Mouse (Mus musculus): ENCODE measurements around the gene Nprl2. TPM values are rescaled to one million over a fixed set of nuclear protein-coding genes. Genes with fewer than 3 reads are reported as not detected.

Nprl2 gene
- total and polyA plus RNA-seq, 2 experiments from 2014 or later: 59.9 to 65.9 TPM

DNA sequence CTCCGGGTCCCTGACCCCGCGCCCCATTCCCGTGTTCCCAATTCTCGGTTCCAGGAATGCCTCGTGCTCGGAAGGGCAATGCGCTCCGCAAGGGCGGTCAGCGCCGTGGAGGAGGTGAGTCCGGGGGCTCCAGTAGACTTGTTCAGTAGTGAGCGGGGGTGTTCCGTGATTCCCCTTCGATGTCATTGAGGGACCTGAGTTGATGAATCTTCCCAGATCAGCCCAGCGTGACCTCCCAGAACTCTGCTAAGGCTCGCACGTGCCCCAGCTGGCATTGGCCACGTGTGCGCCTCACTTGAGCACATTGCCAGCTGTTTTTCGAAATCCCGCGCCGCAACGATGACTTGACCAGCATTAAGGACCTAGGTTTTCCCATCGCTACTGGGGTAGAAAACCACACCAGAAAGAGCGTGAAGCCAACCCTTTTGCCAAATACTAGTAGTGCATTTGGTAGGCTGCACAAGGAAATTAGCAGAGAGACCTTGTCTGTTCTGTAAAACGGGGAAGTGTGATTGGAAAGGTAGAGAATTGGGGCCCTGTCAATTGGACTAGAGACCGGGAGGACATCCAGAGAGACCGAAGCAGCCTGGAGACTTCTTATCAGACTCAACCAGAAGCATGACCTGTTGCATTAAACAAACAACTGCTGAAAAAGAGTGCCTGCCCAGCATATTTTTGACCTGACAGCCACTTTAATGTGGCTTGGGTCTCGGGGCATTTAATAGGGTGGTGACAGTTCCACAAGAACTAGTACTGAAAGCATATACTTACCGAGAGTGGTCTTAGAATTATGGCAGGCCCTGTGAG lies 46.0 kb downstream of the Nprl2 start:
- H3K27me3 ChIP-seq (ENCODE audit: insufficient read depth, low read length): no peaks in the 10 kb centered on the region
- 7% methylated on average over 33 of the region's 33 CpGs for WGBS
- no peak for DNase-seq
- H3K9ac ChIP-seq: peak overlapping the region; percentile 52
- TF ChIP-seq CTCF (IDR thresholded peaks at IDR 0.05; ENCODE audit: low read depth): no peak
- H3K9me3 ChIP-seq (ENCODE audit: low read length): no peaks in the 10 kb centered on the region
- peak overlapping the region; percentile 70 for H3K4me3 ChIP-seq (ENCODE audit: low read depth, low read length)
- peaks cover 6% of the 10 kb centered on the region; the same call in 1 of the 2 replicates for H3K4me1 ChIP-seq (ENCODE audit: insufficient read depth)
- H3K36me3 ChIP-seq (ENCODE audit: insufficient read depth): peaks cover 30% of the 10 kb centered on the region
- peak; percentile 19 for ATAC-seq
- no peak overlapping the region for H3K27ac ChIP-seq (ENCODE audit: low read depth, low read length)
- H3K4me2 ChIP-seq (ENCODE audit: low read depth): peak overlapping the region; percentile 74

DNA sequence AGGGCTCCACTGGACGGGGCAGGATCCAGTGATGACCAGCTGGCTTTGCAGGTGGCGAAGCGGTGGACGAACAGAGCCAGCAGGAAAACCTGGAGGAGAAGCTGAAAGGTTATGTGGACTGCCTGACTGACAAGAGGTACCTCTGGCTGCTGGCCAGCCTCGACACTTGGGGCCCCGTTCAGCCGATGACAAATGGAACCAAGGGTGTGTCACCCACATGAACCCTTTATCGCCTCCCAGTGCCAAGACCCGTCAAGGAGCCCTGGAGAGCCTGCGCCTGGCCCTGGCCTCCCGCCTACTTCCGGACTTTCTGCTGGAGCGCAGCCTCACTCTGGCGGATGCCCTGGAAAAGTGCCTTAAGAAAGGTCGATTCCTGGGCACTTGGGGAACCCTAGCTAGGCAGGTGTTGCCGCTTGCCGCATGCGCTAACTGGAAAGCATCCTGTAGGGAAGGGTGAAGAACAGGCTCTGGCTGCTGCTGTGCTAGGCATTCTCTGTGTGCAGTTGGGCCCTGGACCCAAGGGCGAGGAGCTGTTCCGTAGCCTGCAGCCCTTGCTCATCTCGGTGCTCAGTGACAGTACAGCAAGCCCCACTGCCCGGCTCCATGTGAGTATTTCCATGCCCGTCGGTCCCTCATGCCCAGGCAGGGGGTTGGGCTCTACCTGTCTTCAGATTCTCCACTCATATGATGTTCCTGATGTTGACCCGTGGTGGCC lies 48.2 kb downstream of the Nprl2 start:
- ATAC-seq (no peak), DNase-seq (no peak)
- Histone ChIP-seq H3K36me3 (ENCODE audit: insufficient read depth) (peaks cover 42% of the 10 kb centered on the region), H3K4me2 (ENCODE audit: low read depth) (no peak overlapping the region), H3K9me3 (ENCODE audit: low read length) (no peaks in the 10 kb centered on the region), H3K27ac (ENCODE audit: low read depth, low read length) (no peak overlapping the region), H3K4me3 (ENCODE audit: low read depth, low read length) (no peak overlapping the region), H3K4me1 (ENCODE audit: insufficient read depth) (peaks cover 6% of the 10 kb centered on the region; the same call in 1 of the 2 replicates), H3K9ac (no peak overlapping the region), H3K27me3 (ENCODE audit: insufficient read depth, low read length) (no peaks in the 10 kb centered on the region)
- WGBS: 88% methylated on average over 25 of the region's 25 CpGs
- no peak for TF ChIP-seq CTCF (IDR thresholded peaks at IDR 0.05; ENCODE audit: low read depth)

DNA sequence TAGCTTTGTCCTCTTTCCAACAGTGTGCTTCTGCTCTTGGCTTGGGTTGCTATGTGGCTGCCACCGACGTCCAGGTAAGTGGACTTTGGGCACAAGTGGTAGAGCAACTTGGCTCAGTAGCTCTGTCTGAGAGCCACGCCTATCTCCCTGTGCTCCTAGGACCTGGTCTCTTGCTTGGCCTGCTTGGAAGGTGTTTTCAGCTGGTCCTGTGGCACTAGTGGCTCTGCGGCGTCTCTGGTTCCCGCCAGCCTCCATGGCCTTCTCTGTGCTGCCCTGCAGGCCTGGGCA lies 48.7 kb downstream of the Nprl2 start:
- H3K4me2 ChIP-seq (ENCODE audit: low read depth): no peak overlapping the region
- H3K36me3 ChIP-seq (ENCODE audit: insufficient read depth): peaks cover 42% of the 10 kb centered on the region
- H3K4me1 ChIP-seq (ENCODE audit: insufficient read depth): peaks cover 6% of the 10 kb centered on the region; the same call in 1 of the 2 replicates
- DNase-seq (no peak), ATAC-seq (no peak)
- H3K27me3 ChIP-seq (ENCODE audit: insufficient read depth, low read length): no peaks in the 10 kb centered on the region
- TF ChIP-seq CTCF (IDR thresholded peaks at IDR 0.05; ENCODE audit: low read depth): no peak
- no peak overlapping the region for H3K27ac ChIP-seq (ENCODE audit: low read depth, low read length)
- no peak overlapping the region for H3K4me3 ChIP-seq (ENCODE audit: low read depth, low read length)
- H3K9ac ChIP-seq: no peak overlapping the region
- no peaks in the 10 kb centered on the region for H3K9me3 ChIP-seq (ENCODE audit: low read length)
- WGBS: 98% methylated on average over 6 of the region's 6 CpGs

DNA sequence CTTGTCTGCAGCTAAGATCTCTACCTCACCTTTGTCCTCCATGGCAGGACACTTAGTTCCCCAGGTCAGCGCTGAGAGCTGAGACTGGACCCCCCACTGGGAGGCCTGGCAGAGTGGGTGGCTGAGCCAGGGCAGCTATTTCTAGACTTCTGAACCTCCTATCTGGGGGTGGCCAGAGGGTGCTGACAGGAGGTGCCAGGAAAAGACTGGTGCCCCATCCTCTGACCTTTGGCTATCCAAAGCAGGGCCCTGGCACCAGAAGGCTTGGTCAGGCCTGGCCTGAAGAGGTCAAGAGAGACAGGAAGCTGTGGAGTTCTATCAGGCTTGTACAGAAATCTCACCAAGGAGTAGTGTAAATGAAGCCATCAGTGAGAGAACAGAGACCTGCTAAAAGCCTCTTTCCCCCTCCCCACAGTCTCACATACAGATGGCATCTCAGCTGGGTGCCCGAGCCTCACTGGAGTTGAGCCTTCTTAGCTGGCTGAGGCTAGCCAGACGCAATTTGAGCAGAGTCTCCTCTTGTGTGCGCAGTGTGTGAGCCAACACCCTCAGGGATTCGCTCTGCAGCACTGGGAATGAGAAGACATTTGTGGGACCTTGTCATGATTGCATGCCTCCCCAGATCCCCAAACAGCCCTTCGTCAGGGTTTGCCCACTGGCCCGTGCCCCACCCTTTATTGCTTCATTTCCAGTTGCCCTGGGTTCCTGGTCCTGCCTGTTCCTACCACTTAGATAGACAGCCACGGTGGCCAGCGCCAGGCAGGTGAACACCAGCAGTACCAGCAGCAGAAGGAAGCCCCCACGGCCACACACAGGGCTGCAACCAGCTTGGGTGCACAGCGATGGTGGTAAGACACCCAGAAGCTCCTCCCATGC lies 51.3 kb downstream of the Nprl2 start:
- Histone ChIP-seq H3K4me3 (ENCODE audit: low read depth, low read length) (no peak overlapping the region), H3K27me3 (ENCODE audit: insufficient read depth, low read length) (no peaks in the 10 kb centered on the region), H3K4me2 (ENCODE audit: low read depth) (no peak overlapping the region), H3K9ac (no peak overlapping the region), H3K9me3 (ENCODE audit: low read length) (no peaks in the 10 kb centered on the region), H3K4me1 (ENCODE audit: insufficient read depth) (peaks cover 2% of the 10 kb centered on the region; the same call in 1 of the 2 replicates), H3K27ac (ENCODE audit: low read depth, low read length) (no peak overlapping the region), H3K36me3 (ENCODE audit: insufficient read depth) (peaks cover 42% of the 10 kb centered on the region)
- WGBS: 78% methylated on average over 11 of the region's 11 CpGs
- peak; percentile 31 for DNase-seq
- TF ChIP-seq CTCF (IDR thresholded peaks at IDR 0.05; ENCODE audit: low read depth): no peak
- ATAC-seq: peak; percentile 64

GRCm38 (mm10) chr9:107594281-107595062 lies 52.4 kb downstream of the Nprl2 start:
- no peak for TF ChIP-seq CTCF (IDR thresholded peaks at IDR 0.05; ENCODE audit: low read depth)
- H3K9me3 ChIP-seq (ENCODE audit: low read length): no peaks in the 10 kb centered on the region
- no peaks in the 10 kb centered on the region for H3K4me1 ChIP-seq (ENCODE audit: insufficient read depth)
- WGBS: 74% methylated on average over 8 of the region's 8 CpGs
- peaks cover 42% of the 10 kb centered on the region for H3K36me3 ChIP-seq (ENCODE audit: insufficient read depth)
- ATAC-seq (no peak), DNase-seq (no peak)
- no peak overlapping the region for H3K27ac ChIP-seq (ENCODE audit: low read depth, low read length)
- no peak overlapping the region for H3K4me2 ChIP-seq (ENCODE audit: low read depth)
- no peak overlapping the region for H3K9ac ChIP-seq
- no peak overlapping the region for H3K4me3 ChIP-seq (ENCODE audit: low read depth, low read length)
- no peaks in the 10 kb centered on the region for H3K27me3 ChIP-seq (ENCODE audit: insufficient read depth, low read length)

Other genes starting within 250 kb of the Nprl2 start
- 2.7 and 4.0 TPM in 2 replicates for gene Cish, start 246.2 kb upstream of the Nprl2 start, total RNA-seq (2014; rRNA removed)
- gene Cish, start 246.2 kb upstream of the Nprl2 start, polyA plus RNA-seq (2015; fragmentation: Nextera tagmentation; extraction: Ambion mirVana): 11.2 and 12.2 TPM in 2 replicates
- gene Hemk1, start 203.9 kb upstream of the Nprl2 start, total RNA-seq (2014; rRNA removed): 14.1 and 14.2 TPM in 2 replicates
- 12.9 and 13.4 TPM in 2 replicates for gene Hemk1, start 203.9 kb upstream of the Nprl2 start, polyA plus RNA-seq (2015; fragmentation: Nextera tagmentation; extraction: Ambion mirVana)
- gene 6430571L13Rik, start 201.6 kb upstream of the Nprl2 start, total RNA-seq (2014; rRNA removed): 5.2 and 7.2 TPM in 2 replicates
- 3.7 and 6.0 TPM in 2 replicates for gene 6430571L13Rik, start 201.6 kb upstream of the Nprl2 start, polyA plus RNA-seq (2015; fragmentation: Nextera tagmentation; extraction: Ambion mirVana)
- 29.7 and 49.5 TPM in 2 replicates for gene Cacna2d2, start 142.6 kb upstream of the Nprl2 start, total RNA-seq (2014; rRNA removed)
- gene Cacna2d2, start 142.6 kb upstream of the Nprl2 start, polyA plus RNA-seq (2015; fragmentation: Nextera tagmentation; extraction: Ambion mirVana): 3.0 and 5.0 TPM in 2 replicates
- gene Tmem115, start 8.3 kb upstream of the Nprl2 start, total RNA-seq (2014; rRNA removed): 44.3 and 51.4 TPM in 2 replicates
- 49.7 and 50.4 TPM in 2 replicates for gene Tmem115, start 8.3 kb upstream of the Nprl2 start, polyA plus RNA-seq (2015; fragmentation: Nextera tagmentation; extraction: Ambion mirVana)
- gene Cyb561d2, start within 50 bp of the Nprl2 start, total RNA-seq (2014; rRNA removed): 36.0 and 42.7 TPM in 2 replicates
- gene Cyb561d2, start within 50 bp of the Nprl2 start, polyA plus RNA-seq (2015; fragmentation: Nextera tagmentation; extraction: Ambion mirVana): 47.0 and 48.3 TPM in 2 replicates
- 6.4 and 11.6 TPM in 2 replicates for gene Zmynd10, start 5.1 kb downstream of the Nprl2 start, total RNA-seq (2014; rRNA removed)
- gene Zmynd10, start 5.1 kb downstream of the Nprl2 start, polyA plus RNA-seq (2015; fragmentation: Nextera tagmentation; extraction: Ambion mirVana): 5.9 and 7.0 TPM in 2 replicates
- gene Rassf1, start 9.3 kb downstream of the Nprl2 start, total RNA-seq (2014; rRNA removed): 21.7 and 25.2 TPM in 2 replicates
- gene Rassf1, start 9.3 kb downstream of the Nprl2 start, polyA plus RNA-seq (2015; fragmentation: Nextera tagmentation; extraction: Ambion mirVana): 26.6 and 33.3 TPM in 2 replicates
- 109 and 118 TPM in 2 replicates for gene Tusc2, start 21.0 kb downstream of the Nprl2 start, total RNA-seq (2014; rRNA removed)
- 128 and 129 TPM in 2 replicates for gene Tusc2, start 21.0 kb downstream of the Nprl2 start, polyA plus RNA-seq (2015; fragmentation: Nextera tagmentation; extraction: Ambion mirVana)
- gene Hyal2, start 25.7 kb downstream of the Nprl2 start, total RNA-seq (2014; rRNA removed): 48.5 and 51.5 TPM in 2 replicates
- gene Hyal2, start 25.7 kb downstream of the Nprl2 start, polyA plus RNA-seq (2015; fragmentation: Nextera tagmentation; extraction: Ambion mirVana): 42.2 and 43.1 TPM in 2 replicates
- 3.5 and 3.9 TPM in 2 replicates for gene Hyal1, start 34.7 kb downstream of the Nprl2 start, total RNA-seq (2014; rRNA removed)
- gene Hyal1, start 34.7 kb downstream of the Nprl2 start, polyA plus RNA-seq (2015; fragmentation: Nextera tagmentation; extraction: Ambion mirVana): 1.9 and 2.0 TPM in 2 replicates
- 15.8 and 27.0 TPM in 2 replicates for gene Naa80, start 36.7 kb downstream of the Nprl2 start, total RNA-seq (2014; rRNA removed)
- 18.8 and 21.3 TPM in 2 replicates for gene Naa80, start 36.7 kb downstream of the Nprl2 start, polyA plus RNA-seq (2015; fragmentation: Nextera tagmentation; extraction: Ambion mirVana)
- gene Hyal3, start 38.6 kb downstream of the Nprl2 start, total RNA-seq (2014; rRNA removed): 1.00 and 2.9 TPM in 2 replicates
- gene Hyal3, start 38.6 kb downstream of the Nprl2 start, polyA plus RNA-seq (2015; fragmentation: Nextera tagmentation; extraction: Ambion mirVana): 1.3 and 1.5 TPM in 2 replicates
- gene Ifrd2, start 45.4 kb downstream of the Nprl2 start, total RNA-seq (2014; rRNA removed): 11.7 and 13.8 TPM in 2 replicates
- gene Ifrd2, start 45.4 kb downstream of the Nprl2 start, polyA plus RNA-seq (2015; fragmentation: Nextera tagmentation; extraction: Ambion mirVana): 6.2 and 7.4 TPM in 2 replicates
- gene Sema3b, start 67.0 kb downstream of the Nprl2 start, total RNA-seq (2014; rRNA removed): 6.5 and 6.6 TPM in 2 replicates
- gene Sema3b, start 67.0 kb downstream of the Nprl2 start, polyA plus RNA-seq (2015; fragmentation: Nextera tagmentation; extraction: Ambion mirVana): 3.9 and 4.4 TPM in 2 replicates
- 200 and 223 TPM in 2 replicates for gene Gnai2, start 93.1 kb downstream of the Nprl2 start, total RNA-seq (2014; rRNA removed)
- 267 and 287 TPM in 2 replicates for gene Gnai2, start 93.1 kb downstream of the Nprl2 start, polyA plus RNA-seq (2015; fragmentation: Nextera tagmentation; extraction: Ambion mirVana)
- gene Slc38a3, start 127.3 kb downstream of the Nprl2 start, total RNA-seq (2014; rRNA removed): 43.5 and 60.9 TPM in 2 replicates
- gene Slc38a3, start 127.3 kb downstream of the Nprl2 start, polyA plus RNA-seq (2015; fragmentation: Nextera tagmentation; extraction: Ambion mirVana): 38.7 and 39.8 TPM in 2 replicates
- gene Gnat1, start 137.5 kb downstream of the Nprl2 start, total RNA-seq (2014; rRNA removed): 0.24 TPM in 1 of 2 replicates, not detected in the other
- gene Gnat1, start 137.5 kb downstream of the Nprl2 start, polyA plus RNA-seq (2015; fragmentation: Nextera tagmentation; extraction: Ambion mirVana): 0.73 and 1.8 TPM in 2 replicates
- 56.6 and 61.4 TPM in 2 replicates for gene Sema3f, start 168.2 kb downstream of the Nprl2 start, total RNA-seq (2014; rRNA removed)
- gene Sema3f, start 168.2 kb downstream of the Nprl2 start, polyA plus RNA-seq (2015; fragmentation: Nextera tagmentation; extraction: Ambion mirVana): 7.1 and 7.8 TPM in 2 replicates
- gene Rbm5, start 228.8 kb downstream of the Nprl2 start, total RNA-seq (2014; rRNA removed): 173 and 208 TPM in 2 replicates
- 111 and 152 TPM in 2 replicates for gene Rbm5, start 228.8 kb downstream of the Nprl2 start, polyA plus RNA-seq (2015; fragmentation: Nextera tagmentation; extraction: Ambion mirVana)

Data from forebrain, postnatal 0 days (tissue).